Comparison of ENCODE assay signal across 7 mouse cellular contexts in genomic region chr7:98537967-98538573, GRCm38 (mm10). TPM values are rescaled to one million over a fixed set of nuclear protein-coding genes. Genes with fewer than 3 reads are reported as not detected.
DNase-seq lines count a peak whose midpoint lies in the region; ATAC-seq and TF ChIP-seq lines count a peak whose summit lies in the region.

No protein-coding gene starts in this region.

- H3K9me3 ChIP-seq in liver, postnatal 0 days (ENCODE audit: low read length): no peaks in the 10 kb centered on the region
- H3K9me3 ChIP-seq in liver, embryonic 12.5 days (replicated peaks): no peaks in the 10 kb centered on the region
- H3K9me3 ChIP-seq in heart, embryonic 15.5 days (replicated peaks): no peaks in the 10 kb centered on the region
- H3K9me3 ChIP-seq in intestine, embryonic 14.5 days (ENCODE audit: control insufficient read depth, low read length): no peaks in the 10 kb centered on the region

- peak overlapping the region; percentile 22; the same call in 1 of the 2 replicates for H3K27ac ChIP-seq in liver, postnatal 0 days (ENCODE audit: low read depth)
- no peak overlapping the region for H3K27ac ChIP-seq in liver, embryonic 12.5 days
- peak overlapping the region; percentile 51 for H3K27ac ChIP-seq in heart, embryonic 15.5 days
- peak overlapping the region; percentile 64 for H3K27ac ChIP-seq in intestine, embryonic 14.5 days (ENCODE audit: low read depth)

- H3K27me3 ChIP-seq in liver, postnatal 0 days (ENCODE audit: insufficient read depth, low read length): no peaks in the 10 kb centered on the region
- peaks cover 10% of the 10 kb centered on the region; the same call in 1 of the 2 replicates for H3K27me3 ChIP-seq in liver, embryonic 12.5 days (replicated peaks)
- H3K27me3 ChIP-seq in heart, embryonic 15.5 days: no peaks in the 10 kb centered on the region
- H3K27me3 ChIP-seq in intestine, embryonic 14.5 days (replicated peaks; ENCODE audit: control insufficient read depth, insufficient read depth, low read length): no peaks in the 10 kb centered on the region

- peaks cover 17% of the 10 kb centered on the region for H3K4me1 ChIP-seq in liver, postnatal 0 days (ENCODE audit: insufficient read depth)
- H3K4me1 ChIP-seq in liver, embryonic 12.5 days: peaks cover 26% of the 10 kb centered on the region
- peaks cover 32% of the 10 kb centered on the region for H3K4me1 ChIP-seq in heart, embryonic 15.5 days (replicated peaks)
- H3K4me1 ChIP-seq in intestine, embryonic 14.5 days (replicated peaks; ENCODE audit: control insufficient read depth, insufficient read depth, low read length): peaks cover 15% of the 10 kb centered on the region

- TF ChIP-seq EP300 in liver, postnatal 0 days (IDR thresholded peaks at IDR 0.05; ENCODE audit: low read depth): no peak

- TF ChIP-seq CTCF in liver, postnatal 0 days (IDR thresholded peaks at IDR 0.05; ENCODE audit: low read depth): no peak

- H3K9ac ChIP-seq in liver, postnatal 0 days (replicated peaks): no peak overlapping the region
- no peak overlapping the region for H3K9ac ChIP-seq in liver, embryonic 12.5 days
- no peak overlapping the region for H3K9ac ChIP-seq in heart, embryonic 15.5 days
- no peak overlapping the region for H3K9ac ChIP-seq in intestine, embryonic 14.5 days (ENCODE audit: low read length)

- no peak overlapping the region for H3K4me3 ChIP-seq in liver, postnatal 0 days (ENCODE audit: low read depth, low read length)
- no peak overlapping the region for H3K4me3 ChIP-seq in liver, embryonic 12.5 days
- no peak overlapping the region for H3K4me3 ChIP-seq in heart, embryonic 15.5 days
- H3K4me3 ChIP-seq in intestine, embryonic 14.5 days (ENCODE audit: low read depth, low read length): no peak overlapping the region

- no peak for DNase-seq in liver, postnatal 0 days
- no peak for DNase-seq in intestine, embryonic 14.5 days (ENCODE audit: low spot score)
- DNase-seq in retina, embryonic 14.5 days (ENCODE audit: low spot score): peak; percentile 21
- DNase-seq in natural killer cell, adult 2 months (ENCODE audit: low spot score in 2 of 2): no peak
- no peak for DNase-seq in ovary, postnatal 10 days (ENCODE audit: low spot score)

- H3K4me2 ChIP-seq in liver, postnatal 0 days (ENCODE audit: low read depth, low read length): no peak overlapping the region
- H3K4me2 ChIP-seq in liver, embryonic 12.5 days: no peak overlapping the region
- no peak overlapping the region for H3K4me2 ChIP-seq in heart, embryonic 15.5 days
- no peak overlapping the region for H3K4me2 ChIP-seq in intestine, embryonic 14.5 days (ENCODE audit: low read length)

- H3K36me3 ChIP-seq in liver, postnatal 0 days (replicated peaks; ENCODE audit: insufficient read depth, low read length): no peaks in the 10 kb centered on the region
- no peaks in the 10 kb centered on the region for H3K36me3 ChIP-seq in liver, embryonic 12.5 days
- H3K36me3 ChIP-seq in heart, embryonic 15.5 days: no peaks in the 10 kb centered on the region
- no peaks in the 10 kb centered on the region for H3K36me3 ChIP-seq in intestine, embryonic 14.5 days (ENCODE audit: control insufficient read depth, insufficient read depth, low read length)

- ATAC-seq in liver, postnatal 0 days: no peak
- ATAC-seq in liver, embryonic 12.5 days: no peak
- peak; percentile 36; the same call in 1 of the 2 replicates for ATAC-seq in heart, embryonic 15.5 days (replicated peaks; ENCODE audit: insufficient number of reproducible peaks, insufficient read depth, low FRiP score, low read depth)
- ATAC-seq in intestine, embryonic 14.5 days (replicated peaks; ENCODE audit: low FRiP score, low TSS enrichment, low read depth): no peak

- WGBS in liver, postnatal 0 days (ENCODE audit: insufficient replicate concordance): 62% methylated on average over 8 of the region's 8 CpGs
- 57% methylated on average over 8 of the region's 8 CpGs for WGBS in liver, embryonic 12.5 days (ENCODE audit: insufficient replicate concordance)
- WGBS in heart, embryonic 15.5 days: 41% methylated on average over 8 of the region's 8 CpGs
- WGBS in intestine, embryonic 14.5 days: 46% methylated on average over 8 of the region's 8 CpGs

RNA-seq across cellular contexts. Expression of gene Lrrc32, which starts 49.0 kb away (rescaled TPM):
- 6.1 and 6.2 TPM in 2 replicates for polyA plus RNA-seq in liver, postnatal 0 days (2015; fragmentation: Nextera tagmentation; extraction: Ambion mirVana)
- 7.4 and 8.3 TPM in 2 replicates for polyA plus RNA-seq in liver, embryonic 12.5 days (2016; fragmentation: Nextera tagmentation; extraction: Ambion mirVana)
- 7.3 and 9.1 TPM in 2 replicates for polyA plus RNA-seq in heart, embryonic 15.5 days (2015; fragmentation: Nextera tagmentation; extraction: Ambion mirVana)
- polyA plus RNA-seq in intestine, embryonic 14.5 days (2014; fragmentation: Nextera tagmentation; extraction: Ambion mirVana): 13.0 and 14.9 TPM in 2 replicates
